Mouse (Mus musculus): ENCODE results near the gene Cnksr2.

Gene Cnksr2

GRCm38 (mm10) chrX:158043057-158043843 lies at the start of gene Cnksr2:
Cnksr2 (minus strand) TSS chrX:158043294.
- no peak for DNase-seq (ENCODE audit: low spot score)

- no peak for DNase-seq (ENCODE audit: low spot score)
These were observed 698 bp upstream of the Cnksr2 start for GRCm38 (mm10) chrX:158043844-158044140.

DNA sequence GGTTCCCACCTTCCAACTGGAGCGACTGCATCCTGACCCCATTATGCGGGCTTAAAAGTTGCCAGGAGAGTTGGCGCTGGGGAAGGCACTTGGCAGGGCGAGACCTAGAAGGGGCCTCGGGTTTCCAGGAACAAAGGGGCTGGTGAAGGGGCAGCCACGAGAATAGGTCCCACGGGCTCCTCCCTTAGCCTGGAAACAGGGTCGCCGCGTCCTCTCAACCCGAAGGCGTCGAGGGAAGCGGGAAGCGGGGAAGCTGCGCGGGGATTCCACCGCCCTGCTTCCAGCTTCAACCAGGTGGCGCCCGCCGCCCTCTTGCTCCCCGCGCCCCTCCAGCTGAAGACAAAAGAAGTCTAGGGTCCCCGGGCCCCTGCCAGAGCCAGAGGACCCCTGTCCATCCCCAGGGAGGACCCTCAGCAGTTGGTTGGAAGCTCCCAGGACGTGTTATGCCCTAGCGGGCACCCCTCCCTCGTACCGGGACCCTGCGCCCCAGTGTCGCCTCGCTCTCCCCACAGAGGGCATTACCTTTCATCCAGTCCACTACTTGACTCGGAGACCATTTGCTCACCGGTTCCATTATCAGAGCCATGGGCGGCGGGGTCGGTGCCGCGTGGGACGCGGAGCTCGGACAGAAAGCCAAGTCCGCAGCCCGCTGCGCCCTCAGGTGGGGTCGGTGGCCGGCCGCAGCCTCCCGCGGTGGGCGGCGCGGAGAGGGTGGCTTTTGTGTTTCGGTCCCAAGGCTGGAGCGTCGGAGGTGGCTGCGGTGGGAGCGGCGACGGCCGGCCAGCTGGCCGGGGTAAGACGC lies 638 bp downstream of the Cnksr2 start:
- no peak for DNase-seq (ENCODE audit: low spot score)

DNA sequence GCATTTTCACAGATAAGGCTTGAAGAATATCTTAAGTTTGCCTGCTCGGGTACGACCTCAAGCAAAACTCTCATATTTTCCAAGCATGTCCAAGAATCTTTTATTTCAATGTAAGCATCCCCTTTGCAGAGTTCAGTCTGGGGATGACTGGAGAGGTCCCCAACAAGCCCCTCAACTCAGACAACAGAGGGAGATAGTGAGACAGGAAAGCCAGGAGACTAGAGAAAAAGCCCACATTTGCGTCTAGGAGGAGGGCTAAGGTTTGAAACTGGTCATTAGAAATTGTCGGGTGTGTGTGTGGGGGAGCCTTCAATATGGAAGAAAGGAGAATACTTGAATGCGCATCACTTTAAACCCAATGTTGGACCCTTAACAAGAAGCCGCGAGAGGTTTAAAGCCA lies 1.4 kb downstream of the Cnksr2 start:
- DNase-seq (ENCODE audit: low spot score): no peak

GRCm38 (mm10) chrX:157951698-157952097 lies 91.4 kb downstream of the Cnksr2 start:
- DNase-seq (ENCODE audit: low spot score): no peak

- DNase-seq (ENCODE audit: low spot score): no peak
These were observed 93.8 kb downstream of the Cnksr2 start for GRCm38 (mm10) chrX:157949256-157949655.

DNA sequence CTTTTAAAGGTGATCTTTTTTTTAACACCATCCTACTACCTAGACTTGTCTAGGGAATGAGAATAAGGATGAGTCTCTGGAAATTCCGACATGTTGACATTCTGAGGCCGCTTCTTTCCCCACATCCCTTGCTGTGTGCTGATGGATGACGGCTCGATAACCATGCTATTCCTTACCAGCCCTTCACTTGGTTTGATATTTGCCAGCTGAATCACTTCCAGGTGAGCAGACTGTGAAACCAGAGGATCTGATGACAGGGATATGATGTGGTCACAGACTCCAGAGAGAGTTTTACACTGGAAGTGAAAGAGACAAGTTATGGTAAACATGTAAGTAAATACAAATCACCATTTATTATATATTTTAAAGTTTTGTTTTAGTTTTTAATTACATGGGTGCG lies 98.0 kb downstream of the Cnksr2 start:
- DNase-seq (ENCODE audit: low spot score): no peak

- DNase-seq (ENCODE audit: low spot score): no peak
These were observed 106.5 kb downstream of the Cnksr2 start for GRCm38 (mm10) chrX:157936611-157937010.

GRCm38 (mm10) chrX:157920093-157920492 lies 123.0 kb downstream of the Cnksr2 start:
- no peak for DNase-seq (ENCODE audit: low spot score)

- DNase-seq (ENCODE audit: low spot score): no peak
These were observed 213.1 kb downstream of the Cnksr2 start for GRCm38 (mm10) chrX:157829983-157830382.

DNA sequence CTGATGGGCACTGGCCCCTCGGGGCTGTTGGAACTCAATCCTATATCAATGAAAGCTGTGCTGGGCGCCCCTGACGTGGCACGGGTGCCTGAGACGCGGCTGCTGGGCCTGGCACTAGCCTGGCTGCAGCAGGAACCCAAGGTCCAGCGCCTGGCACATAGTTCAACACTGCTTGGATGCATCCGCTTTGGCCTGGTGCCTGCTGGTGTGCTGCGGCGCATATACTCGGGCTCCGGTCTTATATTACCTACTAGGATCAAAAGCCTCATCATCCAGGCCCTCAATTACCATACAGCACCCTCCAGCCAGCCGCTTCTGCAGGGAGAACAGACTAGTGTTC lies 224.2 kb downstream of the Cnksr2 start:
- no peak for DNase-seq (ENCODE audit: low spot score)

- no peak for DNase-seq (ENCODE audit: low spot score)
These were observed 224.7 kb downstream of the Cnksr2 start, which contains the start of gene Klhl34 for GRCm38 (mm10) chrX:157818207-157818920. Klhl34 (plus strand) TSS chrX:157818435.

GRCm38 (mm10) chrX:157817571-157818206 lies 225.4 kb downstream of the Cnksr2 start:
- DNase-seq (ENCODE audit: low spot score): no peak

- no peak for DNase-seq (ENCODE audit: low spot score)
These were observed 233.4 kb downstream of the Cnksr2 start for GRCm38 (mm10) chrX:157809721-157810120.

DNA sequence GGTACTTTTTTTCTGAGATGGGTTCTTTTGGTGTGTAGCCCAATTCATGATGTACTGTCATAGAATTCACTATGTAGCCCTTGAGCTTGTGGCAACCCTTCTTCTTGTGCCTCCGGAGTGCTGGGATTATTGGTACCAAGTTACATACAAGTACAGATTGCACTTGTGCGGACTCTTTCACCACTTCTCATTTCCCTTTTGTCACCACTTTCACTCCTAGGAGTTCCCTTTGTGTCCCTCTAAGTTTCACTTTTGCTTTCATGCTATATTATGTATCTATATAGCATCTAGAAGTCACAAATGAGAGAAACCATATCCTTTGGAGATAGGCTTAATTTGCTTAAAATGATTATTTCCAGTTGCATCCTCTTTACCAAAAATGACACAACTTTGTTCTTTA lies 241.4 kb downstream of the Cnksr2 start:
- no peak for DNase-seq (ENCODE audit: low spot score)
